Mouse (Mus musculus) cortical plate, adult 2 months (tissue): ENCODE measurements around the gene Timm17b.

Experiments
- CTCF ChIP-seq: fragments of 200-500 bp; IDR thresholded peaks from 2 replicates; pipeline ENCODE4 v1.5.1; 2011; ENCODE audit warnings: mild to moderate bottlenecking, control low read depth, low read length; ENCODE audit not compliant: insufficient read depth; ENCODE audit errors: extremely low read depth
- POLR2A ChIP-seq: fragments of 200-500 bp; IDR thresholded peaks from 2 replicates; pipeline ENCODE4 v1.6.1; 2011; ENCODE audit warnings: mild to moderate bottlenecking, low read length, control low read depth; ENCODE audit not compliant: insufficient read depth; ENCODE audit errors: extremely low read depth

DNA sequence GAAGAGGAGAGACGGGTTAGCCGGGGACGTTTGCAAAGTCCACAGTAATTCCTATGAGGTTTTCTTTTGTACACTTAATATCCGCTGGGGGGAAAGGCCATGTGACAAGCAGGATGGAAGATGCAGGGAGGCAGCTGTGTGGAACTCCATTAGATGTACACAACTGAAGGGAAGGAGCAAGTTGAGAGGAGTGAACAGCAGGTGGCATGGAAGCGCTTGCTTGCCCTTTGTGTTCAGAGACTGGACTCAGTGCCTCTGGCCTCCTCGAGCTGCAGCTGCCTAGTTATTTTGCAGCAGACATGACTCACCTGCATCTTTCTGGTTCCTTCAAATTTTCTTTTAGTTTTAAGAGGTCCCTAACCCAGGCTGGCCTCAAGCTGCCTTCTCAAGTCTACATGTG lies 11.3 kb downstream of the Timm17b start:
- TF ChIP-seq CTCF = no peak
- TF ChIP-seq POLR2A = no peak
